Mouse (Mus musculus) cerebellum, postnatal 10 days (tissue): ENCODE measurements at regions not wholly inside any gene's neighbourhood (a gene's known extent, or its start where the extent isn't known, plus 50 kb on each side); places are given as distances from the start of the nearest gene placed in this dataset.

ENCODE experiments used
- DNase-seq, 2 experiments: peaks; one replicate each; pipeline ENCODE4 v3.0.0; 2021; ENCODE audit warnings: mixed read lengths in 2 of 2

DNA sequence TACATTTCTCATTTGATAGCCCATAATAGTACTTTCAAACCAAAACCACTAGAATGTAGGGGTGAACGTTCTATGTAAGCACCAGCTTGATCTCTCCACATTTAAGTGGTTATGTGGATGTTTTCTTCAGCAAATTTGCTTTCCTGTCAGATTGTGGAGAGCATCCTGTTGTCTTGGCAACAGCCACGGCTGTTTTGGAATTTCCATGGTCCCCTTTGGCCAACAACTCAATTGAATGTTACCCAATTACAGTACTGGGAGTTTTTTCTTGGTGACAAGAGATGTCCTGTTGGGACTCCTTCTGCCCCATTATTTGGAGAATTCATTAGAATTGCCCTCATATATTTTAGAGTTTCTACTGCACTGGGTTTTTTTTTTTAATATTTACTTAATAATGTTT lies 503.2 kb downstream of the Ndufa4 start:
- DNase-seq, result peak; percentile 76

DNA sequence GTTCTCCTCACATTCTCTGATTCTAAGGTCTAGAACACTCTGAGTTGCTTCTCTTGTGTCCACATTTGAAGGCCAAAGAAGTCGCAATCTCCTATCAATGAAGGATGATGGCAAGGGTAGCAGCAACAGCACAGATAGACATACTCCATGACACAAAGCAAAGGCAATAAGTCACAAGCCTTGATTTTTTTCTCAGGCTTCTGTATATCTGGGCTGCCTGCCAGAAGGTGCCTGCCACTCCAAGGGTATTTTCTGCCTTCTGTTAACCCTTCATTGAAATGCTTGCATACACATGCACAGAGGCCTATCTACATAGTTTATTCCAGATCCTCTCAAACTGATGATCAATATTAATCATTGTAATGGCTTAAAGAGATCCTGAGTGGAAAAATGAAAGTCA lies 548.2 kb downstream of the Ndufa4 start:
- peak; percentile 54 to 72 for DNase-seq

DNA sequence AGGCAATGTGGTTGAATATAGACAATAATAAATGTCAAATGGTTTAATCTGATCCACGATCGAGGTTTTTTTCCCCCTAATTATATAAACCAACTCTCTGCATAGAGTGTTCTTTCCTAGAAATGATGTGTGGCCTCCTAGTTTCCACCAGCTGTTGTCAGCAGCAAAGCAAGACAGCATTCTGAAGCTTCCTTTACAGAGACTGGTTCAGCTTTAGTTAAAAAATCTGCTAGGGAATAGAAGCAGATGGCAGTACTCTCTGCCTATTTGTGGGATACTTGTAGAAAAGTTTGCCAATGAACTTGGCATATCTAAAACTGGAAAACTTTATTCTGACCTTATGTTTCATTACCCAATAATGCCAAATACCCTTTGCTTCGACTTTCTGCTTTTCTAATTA lies 553.7 kb downstream of the Ndufa4 start:
- DNase-seq, result no peak

DNA sequence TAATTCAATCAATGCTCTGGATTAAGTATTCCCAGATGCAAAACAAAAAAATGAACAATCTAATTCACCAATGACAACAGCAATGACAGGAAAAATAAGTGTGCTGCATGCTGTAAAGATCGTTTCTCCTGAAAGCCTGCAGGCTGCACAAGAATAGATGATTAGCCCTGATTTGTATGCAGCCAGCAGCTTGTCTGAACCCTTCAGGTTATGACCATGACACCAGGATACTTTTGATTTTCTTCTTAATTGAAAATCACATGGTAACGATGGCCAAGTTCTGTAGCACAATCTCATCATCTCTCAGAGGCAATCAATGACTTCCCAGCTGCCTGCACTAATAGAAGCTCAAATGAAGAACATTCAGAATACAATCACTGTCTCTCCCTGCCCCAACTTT lies 573.2 kb downstream of the Ndufa4 start:
- no peak for DNase-seq

DNA sequence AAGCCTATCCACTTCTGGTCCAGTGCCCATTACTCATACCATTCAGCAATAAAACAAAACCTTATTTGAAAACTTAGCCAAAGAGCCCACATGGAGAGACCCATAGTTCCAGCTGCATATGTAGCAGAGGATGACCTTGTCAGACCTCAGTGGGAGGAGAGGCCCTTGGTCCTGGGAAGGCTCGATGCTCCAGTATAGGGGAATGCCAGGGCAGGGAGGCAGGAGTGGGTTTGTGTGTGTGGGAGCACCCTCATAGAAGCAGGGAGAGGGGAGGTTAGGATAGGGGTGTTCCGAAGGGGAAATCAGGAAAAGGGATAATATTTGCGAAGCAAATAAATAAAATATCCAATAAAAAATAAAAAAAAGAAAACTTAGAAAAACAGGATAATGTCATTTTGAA lies 593.6 kb downstream of the Ndufa4 start:
- no peak for DNase-seq

DNA sequence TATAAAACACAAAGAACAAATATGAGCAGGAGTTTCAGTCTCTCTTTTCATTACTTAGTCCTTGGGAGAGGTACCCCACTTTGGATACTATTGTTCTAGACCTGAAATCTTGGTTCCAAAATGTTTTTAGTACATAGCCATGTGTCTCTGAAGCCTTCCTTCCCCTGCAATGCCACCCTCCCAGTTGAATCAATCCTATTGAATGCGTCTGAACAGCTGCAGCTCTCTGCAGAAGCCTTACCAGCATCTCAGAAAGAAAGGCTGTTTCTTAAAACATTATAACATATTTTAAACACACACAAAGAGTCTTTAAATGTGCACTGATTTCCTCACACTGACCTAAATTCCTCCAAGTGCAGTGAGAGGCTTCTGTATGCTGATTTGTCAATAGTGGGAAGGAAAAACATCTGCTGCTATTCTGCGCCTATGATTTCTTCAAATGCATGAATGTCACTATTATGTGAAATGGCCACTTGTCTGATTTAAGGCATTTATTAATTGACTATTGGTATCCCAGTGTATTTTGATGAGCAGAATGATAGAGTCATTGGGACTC lies 601.2 kb downstream of the Ndufa4 start:
- no peak for DNase-seq

DNA sequence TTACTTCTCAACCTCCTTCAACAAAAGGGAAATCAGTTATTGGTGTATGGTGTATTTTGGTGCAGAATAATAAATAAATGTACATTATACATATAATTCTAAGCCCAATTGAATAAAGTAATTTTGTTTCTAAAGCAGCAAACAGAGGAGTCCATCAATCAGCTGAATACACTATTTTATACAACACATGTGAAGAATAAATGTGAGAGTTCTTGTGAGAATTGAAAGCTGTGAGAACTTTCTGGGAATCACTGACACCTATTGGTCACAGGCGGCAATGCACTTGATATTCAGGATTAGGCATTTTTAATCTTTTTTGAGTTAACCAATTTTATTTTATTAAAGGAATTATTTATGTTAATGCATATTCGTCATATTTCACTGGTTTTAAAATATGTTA lies 623.3 kb downstream of the Ndufa4 start:
- peak; percentile 27 to 34 for DNase-seq

DNA sequence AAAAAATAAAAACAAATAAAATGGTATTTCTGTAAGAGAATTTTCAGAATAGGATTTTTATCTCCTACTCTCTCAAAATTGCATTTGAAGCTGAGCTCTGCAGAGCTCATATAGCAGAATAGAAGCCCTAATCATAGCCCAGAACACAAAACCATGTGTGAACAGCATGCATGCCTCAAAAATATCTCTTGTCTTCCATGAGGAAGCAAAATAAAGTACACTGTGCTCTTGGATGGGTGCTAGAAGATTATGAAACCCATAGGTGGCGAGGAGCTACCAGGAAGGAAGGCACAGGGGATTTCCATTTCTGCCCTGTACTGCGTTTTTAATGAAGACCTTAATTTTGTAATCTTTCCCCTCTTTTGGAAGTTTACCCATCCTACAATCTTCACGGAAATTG lies 632.1 kb downstream of the Ndufa4 start:
- no peak for DNase-seq
